ENCODE assay signal across 23 mouse cellular contexts in genomic region chr17:44083156-44083555, GRCm38 (mm10).
"Had no signal": no experiment of that assay in that cellular context is flagged by ENCODE, and none has a peak within 500 bp of the region (broad histone marks: within the 10 kb centered on the region; RNA-seq: fewer than 3 reads in every experiment).

No protein-coding gene starts in this region.

- H3K9me3 ChIP-seq: lung, embryonic 15.5 days; midbrain, embryonic 10.5 days; midbrain, embryonic 12.5 days; neural tube, embryonic 13.5 days; neural tube, embryonic 15.5 days; stomach, embryonic 15.5 days had no signal

- H3K4me3 ChIP-seq: lung, embryonic 15.5 days; midbrain, embryonic 10.5 days; midbrain, embryonic 12.5 days; myocyte; neural tube, embryonic 13.5 days; neural tube, embryonic 15.5 days; stomach, embryonic 15.5 days had no signal

- H3K4me1 ChIP-seq: lung, embryonic 15.5 days; midbrain, embryonic 12.5 days; stomach, embryonic 15.5 days had no signal

- H3K27ac ChIP-seq: lung, embryonic 15.5 days; macrophage; midbrain, embryonic 10.5 days; midbrain, embryonic 12.5 days; neural tube, embryonic 13.5 days; neural tube, embryonic 15.5 days; stomach, embryonic 15.5 days; stomach, postnatal 0 days had no signal

- ATAC-seq: lung, postnatal 0 days; midbrain, embryonic 16.5 days had no signal

- H3K9ac ChIP-seq: lung, embryonic 15.5 days; midbrain, embryonic 12.5 days; neural tube, embryonic 13.5 days; neural tube, embryonic 15.5 days; stomach, embryonic 15.5 days had no signal

- H3K36me3 ChIP-seq: lung, embryonic 15.5 days; midbrain, embryonic 10.5 days had no signal

- DNase-seq: lung, adult 2 months; lung, postnatal 14 days; lung, postnatal 36 days; midbrain, embryonic 14.5 days; retina, postnatal 1 day; right cerebral cortex, adult 18-20 months; right cerebral cortex, postnatal 25 days; right cerebral cortex, postnatal 4 days; spleen, adult 18-20 months; thymus, adult 2 months; thymus, postnatal 25 days; thymus, postnatal 4 days had no signal

- H3K27me3 ChIP-seq: lung, embryonic 15.5 days; midbrain, embryonic 12.5 days; neural tube, embryonic 13.5 days; neural tube, embryonic 15.5 days; stomach, embryonic 15.5 days had no signal

- H3K4me2 ChIP-seq: lung, embryonic 15.5 days; midbrain, embryonic 12.5 days; stomach, embryonic 15.5 days had no signal
